Mouse (Mus musculus): Measurements from ENCODE around the gene Ppp1r13b.

DNA sequence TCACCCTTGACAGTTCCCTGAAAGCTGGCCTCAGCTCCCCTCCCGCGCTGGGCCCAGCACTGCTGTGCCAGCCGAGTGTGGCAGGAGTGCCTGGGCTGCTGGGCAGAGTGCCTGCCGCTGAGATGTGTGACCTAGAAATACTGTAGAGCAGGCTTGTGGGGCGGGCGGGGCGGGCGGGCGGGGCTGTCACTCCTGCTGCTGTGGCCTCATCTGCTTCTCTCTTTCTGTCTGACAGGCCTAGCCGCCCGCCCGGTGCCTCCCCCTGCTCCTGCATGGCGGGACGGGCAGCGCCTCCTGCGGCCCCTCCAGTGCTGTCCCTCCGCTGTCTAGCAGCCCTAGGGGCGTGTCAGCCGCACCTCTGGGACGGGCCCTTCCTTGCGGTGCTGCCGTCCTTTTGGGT is 113.8 kb downstream of the Ppp1r13b start:
- TF ChIP-seq CTCF (IDR thresholded peaks at IDR 0.05; ENCODE audit: borderline replicate concordance, insufficient read depth, low read length) = no peak
- TF ChIP-seq POLR2A (IDR thresholded peaks at IDR 0.05; ENCODE audit: low read depth, low read length) = no peak
